11 mouse cellular contexts compared by ENCODE assay signal in genomic region chr4:46086718-46087426, GRCm38 (mm10). TPM values are rescaled to one million over a fixed set of nuclear protein-coding genes. Genes with fewer than 3 reads are reported as not detected.
DNase-seq lines count a peak whose midpoint lies in the region; ATAC-seq lines count a peak whose summit lies in the region.
"Had no signal": no experiment of that assay in that cellular context is flagged by ENCODE, and none has a peak within 500 bp of the region (broad histone marks: within the 10 kb centered on the region; RNA-seq: fewer than 3 reads in every experiment).

No protein-coding gene starts in this region.

- H3K9ac ChIP-seq in midbrain, embryonic 11.5 days (ENCODE audit: low read length), result no peak overlapping the region
- H3K9ac ChIP-seq in hindbrain, embryonic 12.5 days, result no peak overlapping the region
- H3K9ac ChIP-seq: limb, embryonic 15.5 days had no signal

- no peak overlapping the region for H3K27ac ChIP-seq in midbrain, embryonic 11.5 days (ENCODE audit: low read depth, low read length)
- no peak overlapping the region for H3K27ac ChIP-seq in midbrain, embryonic 10.5 days (replicated peaks)
- H3K27ac ChIP-seq in hindbrain, embryonic 12.5 days, result no peak overlapping the region
- H3K27ac ChIP-seq: limb, embryonic 15.5 days had no signal

- H3K27me3 ChIP-seq in midbrain, embryonic 11.5 days (ENCODE audit: control insufficient read depth, insufficient read depth, low read length), result no peaks in the 10 kb centered on the region
- no peaks in the 10 kb centered on the region for H3K27me3 ChIP-seq in midbrain, embryonic 10.5 days (ENCODE audit: low read depth, poor library complexity, severe bottlenecking)
- H3K27me3 ChIP-seq in hindbrain, embryonic 12.5 days, result no peaks in the 10 kb centered on the region
- H3K27me3 ChIP-seq: limb, embryonic 15.5 days had no signal

- no peak overlapping the region for H3K4me2 ChIP-seq in midbrain, embryonic 11.5 days
- no peak overlapping the region for H3K4me2 ChIP-seq in hindbrain, embryonic 12.5 days (replicated peaks)
- H3K4me2 ChIP-seq: limb, embryonic 15.5 days had no signal

- WGBS in midbrain, embryonic 11.5 days, result 86% methylated on average over 17 of the region's 18 CpGs
- WGBS in midbrain, embryonic 10.5 days, result 87% methylated on average over 17 of the region's 18 CpGs
- WGBS in hindbrain, embryonic 12.5 days, result 84% methylated on average over 17 of the region's 18 CpGs

- no peaks in the 10 kb centered on the region for H3K4me1 ChIP-seq in midbrain, embryonic 11.5 days (ENCODE audit: control insufficient read depth, insufficient read depth, low read length)
- H3K4me1 ChIP-seq in midbrain, embryonic 10.5 days, result peaks cover 17% of the 10 kb centered on the region
- peaks cover 9% of the 10 kb centered on the region for H3K4me1 ChIP-seq in hindbrain, embryonic 12.5 days

- no peak overlapping the region for H3K4me3 ChIP-seq in midbrain, embryonic 11.5 days (ENCODE audit: low read depth, low read length)
- no peak overlapping the region for H3K4me3 ChIP-seq in midbrain, embryonic 10.5 days
- H3K4me3 ChIP-seq in hindbrain, embryonic 12.5 days, result no peak overlapping the region
- H3K4me3 ChIP-seq: erythroblast, embryonic 14.5 days; limb, embryonic 15.5 days had no signal

- H3K9me3 ChIP-seq in midbrain, embryonic 11.5 days (ENCODE audit: control insufficient read depth, low read length), result no peaks in the 10 kb centered on the region
- H3K9me3 ChIP-seq in midbrain, embryonic 10.5 days (replicated peaks), result no peaks in the 10 kb centered on the region
- no peaks in the 10 kb centered on the region for H3K9me3 ChIP-seq in hindbrain, embryonic 12.5 days (replicated peaks)
- H3K9me3 ChIP-seq: limb, embryonic 15.5 days had no signal

- no peaks in the 10 kb centered on the region for H3K36me3 ChIP-seq in midbrain, embryonic 11.5 days (ENCODE audit: control insufficient read depth, insufficient read depth, low read length)
- no peaks in the 10 kb centered on the region for H3K36me3 ChIP-seq in midbrain, embryonic 10.5 days
- H3K36me3 ChIP-seq in hindbrain, embryonic 12.5 days, result no peaks in the 10 kb centered on the region
- H3K36me3 ChIP-seq: limb, embryonic 15.5 days had no signal

- DNase-seq in adrenal gland, postnatal 10 days, result peak; percentile 32
- DNase-seq in adrenal gland, postnatal 25 days, result no peak
- DNase-seq in midbrain, embryonic 11.5 days (ENCODE audit: low spot score, missing footprints), result peak; percentile 26
- no peak for DNase-seq in midbrain, embryonic 10.5 days (ENCODE audit: low spot score)
- DNase-seq in skeletal muscle tissue, adult 2 months (ENCODE audit: low read depth, low spot score), result peak; percentile 49
- DNase-seq in embryo, embryonic 10 days (ENCODE audit: low spot score), result no peak
- DNase-seq: B cell, adult 2 months had no signal

- ATAC-seq in midbrain, embryonic 11.5 days (ENCODE audit: low FRiP score), result no peak
- ATAC-seq in hematopoietic stem cell, adult 5-6 weeks (replicated peaks in 1 of 2; ENCODE audit: insufficient read depth in 1 of 2, low FRiP score in 2 of 2, low TSS enrichment in 1 of 2, low read depth in 1 of 2, poor library complexity in 2 of 2, severe bottlenecking in 2 of 2), result peak; percentile 15 to 43; a peak in 1 of 4 replicates
- no peak for ATAC-seq in hindbrain, embryonic 12.5 days (ENCODE audit: low FRiP score)

RNA-seq across cellular contexts. Expression of gene Tmod1, which starts 48.1 kb away (rescaled TPM):
- 10 to 100 TPM in 1 of 2 experiments, 1 to 10 TPM in 1; 6.9 to 22.7 TPM for total RNA-seq in adrenal gland, postnatal 10 days (2021)
- 2.1 and 5.2 TPM in 2 replicates for total RNA-seq in adrenal gland, postnatal 25 days (2021)
- 2.7 and 3.4 TPM in 2 replicates for polyA plus RNA-seq in midbrain, embryonic 11.5 days (2014; fragmentation: Nextera tagmentation; extraction: Ambion mirVana)
- 1.6 and 3.0 TPM in 2 replicates for polyA plus RNA-seq in midbrain, embryonic 10.5 days (2016; fragmentation: Nextera tagmentation; extraction: Ambion mirVana)
- total RNA-seq in hematopoietic stem cell, adult 5-6 weeks (2017), result 0.10 and 0.19 TPM in 2 replicates
- polyA plus RNA-seq in hindbrain, embryonic 12.5 days (2016; fragmentation: Nextera tagmentation; extraction: Ambion mirVana), result 4.8 and 5.1 TPM in 2 replicates

RNA-seq across cellular contexts. Expression of gene Ncbp1, which starts 51.5 kb away (rescaled TPM):
- 10 to 100 TPM; 42.8 to 44.1 TPM for total RNA-seq in adrenal gland, postnatal 10 days (2021)
- 49.4 and 51.9 TPM in 2 replicates for total RNA-seq in adrenal gland, postnatal 25 days (2021)
- 143 and 161 TPM in 2 replicates for polyA plus RNA-seq in midbrain, embryonic 11.5 days (2014; fragmentation: Nextera tagmentation; extraction: Ambion mirVana)
- 127 and 133 TPM in 2 replicates for polyA plus RNA-seq in midbrain, embryonic 10.5 days (2016; fragmentation: Nextera tagmentation; extraction: Ambion mirVana)
- 74.3 and 104 TPM in 2 replicates for total RNA-seq in hematopoietic stem cell, adult 5-6 weeks (2017)
- polyA plus RNA-seq in hindbrain, embryonic 12.5 days (2016; fragmentation: Nextera tagmentation; extraction: Ambion mirVana), result 102 and 105 TPM in 2 replicates

RNA-seq across cellular contexts. Expression of gene Tstd2, which starts 51.6 kb away (rescaled TPM):
- 10 to 100 TPM; 22.3 to 28.5 TPM for total RNA-seq in adrenal gland, postnatal 10 days (2021)
- 32.7 and 34.7 TPM in 2 replicates for total RNA-seq in adrenal gland, postnatal 25 days (2021)
- 36.1 and 36.7 TPM in 2 replicates for polyA plus RNA-seq in midbrain, embryonic 11.5 days (2014; fragmentation: Nextera tagmentation; extraction: Ambion mirVana)
- polyA plus RNA-seq in midbrain, embryonic 10.5 days (2016; fragmentation: Nextera tagmentation; extraction: Ambion mirVana), result 62.8 and 63.6 TPM in 2 replicates
- total RNA-seq in hematopoietic stem cell, adult 5-6 weeks (2017), result 24.7 and 29.0 TPM in 2 replicates
- polyA plus RNA-seq in hindbrain, embryonic 12.5 days (2016; fragmentation: Nextera tagmentation; extraction: Ambion mirVana), result 55.6 and 56.1 TPM in 2 replicates

Comparison
In these comparisons a context has a peak if more than half of its experiments do, and no peak if none do; other contexts are left out.
1. DNase-seq: peak in adrenal gland, postnatal 10 days (single experiment), midbrain, embryonic 11.5 days (single experiment) and skeletal muscle tissue, adult 2 months (single experiment); none in adrenal gland, postnatal 25 days (single experiment), midbrain, embryonic 10.5 days (single experiment) and embryo, embryonic 10 days (single experiment).
2. ATAC-seq: peak in hematopoietic stem cell, adult 5-6 weeks (2 of 2); none in midbrain, embryonic 11.5 days (single experiment) and hindbrain, embryonic 12.5 days (single experiment).